8 mouse cellular contexts compared by ENCODE assay signal in the genomic region with DNA sequence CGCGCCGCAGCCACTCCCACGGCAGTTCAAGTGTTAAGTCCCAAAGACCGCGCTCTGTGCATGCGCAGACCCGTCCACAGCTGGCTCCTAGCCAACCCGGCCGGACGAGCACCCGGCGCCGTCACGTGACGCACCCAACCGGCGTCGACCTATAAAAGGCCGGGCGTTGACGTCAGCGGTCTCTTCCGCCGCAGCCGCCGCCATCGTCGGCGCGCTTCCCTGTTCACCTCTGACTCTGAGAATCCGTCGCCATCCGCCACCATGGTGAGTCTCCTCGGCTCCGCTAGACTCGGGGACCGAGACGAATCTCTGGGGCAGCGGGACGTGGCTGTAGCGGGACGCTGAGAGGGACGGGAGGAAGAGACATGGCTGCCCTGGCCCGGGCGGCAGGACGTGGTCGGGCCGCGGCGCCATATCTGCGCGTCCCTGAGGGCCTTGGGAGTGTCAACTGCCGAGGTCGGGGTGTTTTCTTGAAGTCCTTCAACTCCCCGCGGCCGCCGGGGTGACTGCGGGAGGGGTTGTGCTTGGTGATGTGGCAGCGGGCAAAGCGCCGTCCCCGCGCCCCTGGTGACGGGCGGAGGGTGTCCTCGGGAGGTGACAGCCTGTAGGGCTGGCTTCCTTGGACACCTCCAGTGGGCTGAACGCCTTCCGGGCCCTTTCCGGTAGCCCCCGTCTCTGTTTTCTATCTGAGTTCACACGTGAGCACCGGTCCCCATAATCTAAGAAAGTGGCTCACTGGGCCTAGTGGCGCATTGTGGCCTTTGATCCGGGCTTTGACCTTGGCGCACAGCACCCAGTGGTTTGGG. TPM values are rescaled to one million over a fixed set of nuclear protein-coding genes. Genes with fewer than 3 reads are reported as not detected.
DNase-seq lines count a peak whose midpoint lies in the region; ATAC-seq and TF ChIP-seq lines count a peak whose summit lies in the region.

A gene (plus strand): TSS at position 166 of the 806 bp plus-strand sequence.

- ATAC-seq in megakaryocyte, adult 5-6 weeks (ENCODE audit: poor library complexity, severe bottlenecking), result peak; percentile 68

- peak within 1 kb of the TSS; percentile 91 for H3K27ac ChIP-seq in cortical plate, adult 2 months (ENCODE audit: insufficient read depth, low read length)

- DNase-seq in adipocyte (ENCODE audit: low spot score), result peak; percentile 97
- DNase-seq in gastrocnemius, postnatal 10 days, result peak; percentile 100
- DNase-seq in induced T-regulatory cell, adult 2 months (ENCODE audit: low read depth), result peak; percentile 99
- DNase-seq in left cerebral cortex, adult 8-10 months (ENCODE audit: low spot score in 2 of 2), result peak; percentile 97 to 98
- DNase-seq in right cerebral cortex, adult 18-20 months, result peak; percentile 98
- DNase-seq in urinary bladder, adult 2 months (ENCODE audit: low spot score), result peak; percentile 100

- peak; percentile 99 for TF ChIP-seq POLR2A in cortical plate, adult 2 months (IDR thresholded peaks at IDR 0.05; ENCODE audit: extremely low read depth, insufficient read depth, low read length)

- TF ChIP-seq CTCF in cortical plate, adult 2 months (IDR thresholded peaks at IDR 0.05; ENCODE audit: extremely low read depth, insufficient read depth, low read length), result no peak

- H3K4me1 ChIP-seq in cortical plate, adult 2 months (ENCODE audit: control insufficient read depth, insufficient read depth, low read length), result peaks cover 6% of the 10 kb centered on the region

- H3K4me3 ChIP-seq in cortical plate, adult 2 months (ENCODE audit: insufficient read depth, low read length), result peak within 1 kb of the TSS; percentile 70

RNA-seq across cellular contexts. Expression of the gene that starts here (rescaled TPM):
- polyA plus RNA-seq in cortical plate, adult 2 months (2012; rRNA removed), result 1,040 and 1,088 TPM in 2 replicates
- total RNA-seq in gastrocnemius, postnatal 10 days (2021), result 1,000 to 10,000 TPM in 1 of 2 experiments, 100 to 1,000 TPM in 1; 974 to 1,018 TPM
- total RNA-seq in left cerebral cortex, adult 8-10 months (2022), result 100 to 1,000 TPM; 928 to 998 (median 954) TPM
- total RNA-seq in megakaryocyte, adult 5-6 weeks (2015), result 394 and 408 TPM in 2 replicates
- 983 and 1,066 TPM in 2 replicates for total RNA-seq in megakaryocyte, adult 5-6 weeks (2017)
- polyA plus RNA-seq in urinary bladder, adult 2 months (2012; rRNA removed), result 1,109 and 1,486 TPM in 2 replicates

Comparison
In these comparisons a context has a peak if more than half of its experiments do, and no peak if none do; other contexts are left out.
1. Peak in every context shown above with its lines: DNase-seq, ATAC-seq, H3K4me3 ChIP-seq and H3K27ac ChIP-seq.